Mouse (Mus musculus) left cerebral cortex, adult 11 months (tissue): ENCODE measurements around the gene Foxc2.

Experiments used
- DNase-seq: peaks from one replicate; pipeline ENCODE4 v3.0.0; 2022; ENCODE audit warnings: low spot score

Foxc2 gene

GRCm38 (mm10) chr8:121115948-121116347 lies at the start of gene Foxc2:
Gene Foxc2 (plus strand): TSS chr8:121116171.
- peak; percentile 35 for DNase-seq

- no peak for DNase-seq
Observed at GRCm38 (mm10) chr8:121071454-121071853, 44.5 kb upstream of the Foxc2 start.

- DNase-seq, result no peak
Observed at GRCm38 (mm10) chr8:121072406-121073130, 43.4 kb upstream of the Foxc2 start.

GRCm38 (mm10) chr8:121073174-121074107 lies 42.5 kb upstream of the Foxc2 start:
- no peak for DNase-seq

GRCm38 (mm10) chr8:121074108-121074847 lies 41.7 kb upstream of the Foxc2 start:
- no peak for DNase-seq

GRCm38 (mm10) chr8:121074848-121075145 lies 41.2 kb upstream of the Foxc2 start:
- no peak for DNase-seq

GRCm38 (mm10) chr8:121075936-121076335 lies 40.0 kb upstream of the Foxc2 start:
- DNase-seq, result no peak

GRCm38 (mm10) chr8:121076555-121076954 lies 39.4 kb upstream of the Foxc2 start:
- no peak for DNase-seq

GRCm38 (mm10) chr8:121078721-121079120 lies 37.2 kb upstream of the Foxc2 start:
- DNase-seq, result no peak

GRCm38 (mm10) chr8:121079201-121079600 lies 36.8 kb upstream of the Foxc2 start:
- DNase-seq, result no peak

- DNase-seq, result no peak
Observed at GRCm38 (mm10) chr8:121079944-121080343, 36.0 kb upstream of the Foxc2 start.

- no peak for DNase-seq
Observed at GRCm38 (mm10) chr8:121080361-121081090, 35.4 kb upstream of the Foxc2 start.

GRCm38 (mm10) chr8:121081398-121081797 lies 34.6 kb upstream of the Foxc2 start:
- no peak for DNase-seq

- no peak for DNase-seq
Observed at GRCm38 (mm10) chr8:121082218-121083092, 33.5 kb upstream of the Foxc2 start.

GRCm38 (mm10) chr8:121083093-121083935 lies 32.7 kb upstream of the Foxc2 start:
- DNase-seq, result no peak

GRCm38 (mm10) chr8:121083936-121084209 lies 32.1 kb upstream of the Foxc2 start:
- no peak for DNase-seq

- DNase-seq, result no peak
Observed at GRCm38 (mm10) chr8:121084210-121084951, 31.6 kb upstream of the Foxc2 start, which contains the start of gene Foxf1. Gene Foxf1 (plus strand): TSS chr8:121084386.

GRCm38 (mm10) chr8:121085011-121085410 lies 31.0 kb upstream of the Foxc2 start:
- no peak for DNase-seq

GRCm38 (mm10) chr8:121085561-121085960 lies 30.4 kb upstream of the Foxc2 start:
- DNase-seq, result no peak
